Mouse (Mus musculus) liver, embryonic 15.5 days (tissue): ENCODE results near the gene Klhl26. TPM values are rescaled to one million over a fixed set of nuclear protein-coding genes. Genes with fewer than 3 reads are reported as not detected.
A peak's percentile ranks its signal among the peaks of the same experiment; 100 is the strongest.

ENCODE experiments used
- ATAC-seq: fragments of 200-750 bp; cut with Nextera tagmentation; 2 replicates; pipeline ENCODE4 v1.8.0; 2017; ENCODE audit warnings: moderate number of reproducible peaks, mild to moderate bottlenecking, moderate library complexity; ENCODE audit not compliant: insufficient read depth
- H3K27ac ChIP-seq: fragments of 300-500 bp; sonication (generic); replicated peaks from 2 replicates; pipeline ENCODE4 v1.5.1; 2015; ENCODE audit warnings: mild to moderate bottlenecking, inconsistent platforms
- H3K27me3 ChIP-seq: fragments of 300-500 bp; sonication (generic); 2 replicates; pipeline ENCODE4 v1.6.1; 2015; ENCODE audit warnings: mild to moderate bottlenecking, inconsistent platforms
- H3K36me3 ChIP-seq: fragments of 300-500 bp; sonication (generic); replicated peaks from 2 replicates; pipeline ENCODE4 v1.6.1; 2015; ENCODE audit warnings: moderate library complexity, mild to moderate bottlenecking, inconsistent platforms
- H3K4me1 ChIP-seq: fragments of 300-500 bp; sonication (generic); replicated peaks from 2 replicates; pipeline ENCODE4 v1.6.1; 2015; ENCODE audit warnings: inconsistent platforms
- H3K4me2 ChIP-seq: fragments of 300-500 bp; sonication (generic); 2 replicates; pipeline ENCODE4 v1.6.1; 2015; ENCODE audit warnings: moderate library complexity, mild to moderate bottlenecking, inconsistent platforms
- H3K4me3 ChIP-seq: fragments of 300-500 bp; sonication (generic); replicated peaks from 2 replicates; pipeline ENCODE4 v1.5.1; 2015; ENCODE audit warnings: mild to moderate bottlenecking, inconsistent platforms
- H3K9ac ChIP-seq: fragments of 300-500 bp; sonication (generic); 2 replicates; pipeline ENCODE4 v1.6.1; 2015; ENCODE audit warnings: moderate library complexity, mild to moderate bottlenecking, inconsistent platforms
- H3K9me3 ChIP-seq: fragments of 300-500 bp; sonication (generic); replicated peaks from 2 replicates; pipeline ENCODE4 v1.6.1; 2016; ENCODE audit warnings: inconsistent platforms
- WGBS: fragments of 180-500 bp; shearing (Covaris S2); methylation state at CpG from one replicate; pipeline ENCODE4 v1.1.7; 2015; ENCODE audit warnings: mixed read lengths; ENCODE audit not compliant: insufficient replicate concordance; 5-methylcytosine and 5-hydroxymethylcytosine counted together
- polyA plus RNA-seq: library from polyadenylated mRNA; unstranded; fragments of >200 nt; fragmentation: Nextera tagmentation; extraction: Ambion mirVana; gene quantifications from 2 replicates; pipeline ENCODE4 v1.2.1, GENCODE M21; 2015

Klhl26 gene
- polyA plus RNA-seq, 1 experiment from 2014 or later, result 6.4 TPM

DNA sequence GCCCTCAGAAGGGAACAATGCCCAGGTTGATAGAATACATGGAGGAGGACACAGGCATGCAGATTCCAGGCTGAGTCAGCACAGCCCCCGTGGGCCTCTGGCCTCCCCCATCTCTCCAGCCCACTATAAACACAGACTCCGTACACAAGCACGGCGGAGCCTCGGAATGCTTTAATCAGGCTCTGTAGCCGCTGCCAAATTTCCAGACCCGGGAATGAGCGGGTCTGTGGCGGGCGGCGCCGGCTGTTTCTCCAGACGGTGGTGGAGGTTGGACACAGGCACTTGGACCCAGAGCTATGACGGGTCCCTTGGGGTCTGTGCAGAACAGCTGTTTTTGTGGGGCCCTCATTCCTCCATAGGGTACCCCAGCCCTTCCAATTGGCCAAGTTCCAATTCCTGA is 57.8 kb downstream of the Klhl26 start:
- Histone ChIP-seq H3K4me1 (peaks cover 90% of the 10 kb centered on the region), H3K4me2 (no peak overlapping the region), H3K9ac (no peak overlapping the region), H3K36me3 (no peaks in the 10 kb centered on the region), H3K27me3 (no peaks in the 10 kb centered on the region), H3K9me3 (no peaks in the 10 kb centered on the region), H3K27ac (no peak overlapping the region), H3K4me3 (no peak overlapping the region)
- WGBS, result 77% methylated on average over 14 of the region's 14 CpGs
- no peak for ATAC-seq

DNA sequence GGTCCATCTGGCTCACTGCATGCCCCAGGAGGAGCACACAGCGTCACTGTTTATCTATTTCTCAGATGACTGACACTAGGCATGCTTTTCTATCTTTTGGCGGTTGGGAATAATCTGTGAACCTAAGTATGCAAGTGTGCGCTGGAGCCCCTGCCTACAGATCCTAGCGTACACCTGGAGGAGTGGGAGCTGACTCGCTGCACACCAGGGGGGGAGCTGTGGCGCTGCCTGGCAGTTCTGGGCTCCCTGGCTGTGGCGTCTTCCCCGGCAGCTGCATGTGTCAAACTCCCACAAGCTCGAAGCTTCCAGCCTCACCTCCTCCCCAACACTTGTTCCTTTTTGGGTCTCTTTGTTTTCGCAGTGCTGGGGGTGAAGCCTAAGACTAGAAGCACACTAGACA is 58.9 kb downstream of the Klhl26 start:
- H3K27ac ChIP-seq, result 0 out of 2 replicates have a peak overlapping the region, but pooled peaks have one; percentile 9
- H3K4me1 ChIP-seq, result peaks cover 91% of the 10 kb centered on the region
- no peak overlapping the region for H3K9ac ChIP-seq

DNA sequence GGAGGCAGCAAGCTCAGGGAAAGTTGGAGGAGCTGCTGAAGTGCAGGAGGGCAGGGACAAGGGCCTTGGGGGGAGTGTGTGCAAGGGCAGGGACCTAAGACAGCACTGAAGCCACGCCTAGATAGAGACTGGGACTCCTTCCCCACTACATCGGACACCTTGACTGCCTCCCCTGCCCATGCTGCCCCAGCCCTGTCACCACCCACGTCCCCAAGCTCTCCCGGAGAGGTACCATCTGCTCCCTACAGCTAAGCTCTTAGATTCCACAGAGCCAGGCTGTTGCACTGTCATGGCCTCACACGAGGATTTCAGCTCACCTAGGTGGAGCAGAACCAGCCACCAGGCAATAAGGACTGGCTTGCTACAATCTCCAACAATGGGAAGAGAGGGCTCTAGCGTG is 59.8 kb downstream of the Klhl26 start:
- Histone ChIP-seq H3K27me3 (no peaks in the 10 kb centered on the region), H3K9me3 (no peaks in the 10 kb centered on the region), H3K4me1 (peaks cover 91% of the 10 kb centered on the region), H3K4me3 (no peak overlapping the region), H3K4me2 (no peak overlapping the region), H3K36me3 (no peaks in the 10 kb centered on the region), H3K9ac (no peak overlapping the region), H3K27ac (peak overlapping the region; percentile 55; the same call in 1 of the 2 replicates)
- no peak for ATAC-seq
- WGBS, result 48% methylated on average over 6 of the region's 6 CpGs

More for the DNA sequence above, 58.9 kb downstream of the Klhl26 start:
- ATAC-seq, result no peak
- Histone ChIP-seq H3K27me3 (no peaks in the 10 kb centered on the region), H3K9me3 (no peaks in the 10 kb centered on the region), H3K4me3 (no peak overlapping the region), H3K4me2 (no peak overlapping the region), H3K36me3 (no peaks in the 10 kb centered on the region)
- 61% methylated on average over 10 of the region's 10 CpGs for WGBS

DNA sequence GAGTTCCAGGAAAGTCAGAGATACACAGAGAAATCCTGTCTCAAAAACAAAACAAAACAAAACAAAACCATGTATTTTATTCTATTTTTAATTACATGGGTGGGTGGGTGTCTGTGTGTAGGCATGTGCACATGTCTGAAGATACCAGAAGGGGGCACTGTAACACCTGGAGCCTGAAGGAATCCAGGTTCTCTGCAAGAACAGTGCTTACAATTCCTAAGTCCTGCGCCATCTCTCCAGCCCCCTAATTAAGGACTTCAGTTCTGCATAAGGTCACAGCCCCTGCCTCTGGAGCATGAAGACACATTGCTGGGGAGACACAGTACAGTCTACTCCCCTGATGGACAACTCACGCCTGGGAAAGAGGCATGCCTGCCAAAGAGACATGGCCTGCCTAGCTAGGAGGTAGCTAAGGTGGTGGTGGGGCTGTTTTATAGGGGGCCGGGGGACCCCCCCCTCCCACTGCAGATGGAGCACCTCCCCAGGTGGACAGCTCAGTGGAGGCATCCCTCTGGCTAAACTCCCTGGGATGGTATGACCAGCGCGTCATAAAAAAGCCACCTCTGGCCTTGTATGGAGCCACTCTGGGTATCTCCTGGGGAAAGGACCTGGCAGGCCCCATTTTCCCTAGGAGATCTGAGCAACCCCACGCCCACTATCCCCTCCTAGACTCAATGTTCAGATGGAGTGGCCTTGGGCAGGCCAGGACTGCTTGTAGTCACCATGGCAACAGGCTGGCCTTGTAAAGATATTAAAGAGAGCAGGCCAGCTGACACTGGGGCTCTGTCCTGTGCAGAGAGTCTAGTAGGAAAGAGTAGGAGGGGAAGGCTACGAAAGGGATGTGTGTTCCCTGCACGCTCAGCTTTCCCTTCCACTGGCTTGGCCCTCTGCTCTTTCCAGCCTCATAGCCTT is 61.0 kb downstream of the Klhl26 start:
- no peak overlapping the region for H3K4me3 ChIP-seq
- H3K9ac ChIP-seq, result no peak overlapping the region
- 71% methylated on average over 8 of the region's 8 CpGs for WGBS
- H3K4me1 ChIP-seq, result peaks cover 89% of the 10 kb centered on the region
- peak overlapping the region; percentile 90 for H3K27ac ChIP-seq
- H3K9me3 ChIP-seq, result no peaks in the 10 kb centered on the region
- H3K4me2 ChIP-seq, result no peak overlapping the region
- H3K27me3 ChIP-seq, result no peaks in the 10 kb centered on the region
- no peak for ATAC-seq
- H3K36me3 ChIP-seq, result no peaks in the 10 kb centered on the region

DNA sequence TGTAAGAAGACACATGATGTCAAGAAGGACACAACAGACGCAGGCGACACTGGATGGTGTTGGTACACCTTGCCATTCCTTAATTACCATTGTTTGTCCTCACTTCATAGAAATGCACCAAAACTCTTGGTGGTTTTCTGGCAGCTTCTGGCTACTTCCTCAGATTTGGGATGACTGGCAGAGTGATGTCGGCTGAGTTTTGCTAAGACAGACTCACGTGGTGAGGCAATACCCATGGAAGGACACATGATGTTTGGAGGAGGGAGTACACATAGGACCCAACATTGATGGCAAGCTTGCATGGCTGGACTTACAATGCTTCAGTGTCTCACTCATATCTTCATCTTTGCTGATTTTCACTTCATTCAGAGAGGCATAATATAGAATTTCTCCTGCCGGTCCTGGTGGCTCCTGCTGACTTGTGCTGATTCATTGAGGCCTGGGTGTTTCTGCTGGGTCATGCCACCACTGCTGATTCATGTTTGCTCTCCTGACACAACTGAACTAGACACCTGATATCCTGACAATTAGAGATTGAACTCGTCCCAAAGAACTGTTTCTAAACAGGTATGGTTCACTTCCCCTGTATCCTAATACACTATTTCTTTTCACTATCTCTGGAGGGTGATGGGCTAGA is 62.3 kb downstream of the Klhl26 start:
- Histone ChIP-seq H3K4me3 (peak overlapping the region; percentile 32), H3K9ac (peak overlapping the region; percentile 33; the same call in 1 of the 2 replicates), H3K27me3 (no peaks in the 10 kb centered on the region), H3K36me3 (no peaks in the 10 kb centered on the region), H3K4me1 (peaks cover 75% of the 10 kb centered on the region), H3K27ac (peak overlapping the region; percentile 90), H3K4me2 (peak overlapping the region; percentile 54), H3K9me3 (no peaks in the 10 kb centered on the region)
- 64% methylated on average over 6 of the region's 6 CpGs for WGBS
- ATAC-seq, result peak; percentile 70

DNA sequence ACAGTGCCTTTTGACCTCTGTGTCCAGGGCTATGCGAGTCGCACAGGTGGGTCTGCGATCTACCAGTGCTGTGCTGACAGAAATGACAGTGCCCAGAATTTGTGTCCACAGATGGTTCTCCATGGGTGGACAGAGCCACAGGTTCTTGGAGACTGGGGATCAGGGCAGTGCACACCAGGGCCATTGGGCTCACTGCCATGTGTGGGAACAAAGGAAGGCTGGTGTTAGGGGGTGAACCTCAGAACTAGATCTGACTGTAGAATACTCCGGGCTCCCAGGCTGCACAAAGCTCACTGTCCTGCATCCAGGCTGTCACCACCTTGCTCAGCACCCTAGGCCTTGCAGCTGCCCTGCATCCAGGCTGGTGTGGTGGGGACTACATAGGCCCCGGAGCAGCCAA is 66.5 kb downstream of the Klhl26 start:
- no peak overlapping the region for H3K9ac ChIP-seq
- 83% methylated on average over 5 of the region's 5 CpGs for WGBS
- no peak for ATAC-seq
- H3K27ac ChIP-seq, result no peak overlapping the region
- H3K4me1 ChIP-seq, result peaks cover 58% of the 10 kb centered on the region
- no peaks in the 10 kb centered on the region for H3K9me3 ChIP-seq
- H3K36me3 ChIP-seq, result no peaks in the 10 kb centered on the region
- no peaks in the 10 kb centered on the region for H3K27me3 ChIP-seq
- no peak overlapping the region for H3K4me3 ChIP-seq
- no peak overlapping the region for H3K4me2 ChIP-seq

DNA sequence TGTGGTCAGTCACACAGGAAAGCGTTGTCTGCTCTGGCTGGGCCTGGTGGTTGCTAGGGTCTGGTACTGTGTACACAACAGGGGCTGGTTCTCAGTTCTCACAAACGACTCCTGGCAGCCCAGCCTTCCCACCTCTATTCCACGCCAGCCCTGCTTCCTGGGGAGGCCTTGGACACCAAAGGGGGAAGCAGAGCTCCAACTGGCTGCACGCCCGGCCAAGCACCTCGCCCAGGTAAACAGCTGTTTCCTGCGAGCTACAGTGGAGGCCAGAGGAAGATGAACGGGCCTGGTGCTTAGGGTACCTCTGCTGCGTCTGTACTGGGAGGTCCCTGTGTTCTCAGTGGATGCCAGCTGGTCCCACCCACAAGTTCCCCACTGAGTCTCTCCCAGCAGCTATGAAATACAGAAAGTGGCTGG is 67.3 kb downstream of the Klhl26 start:
- Histone ChIP-seq H3K36me3 (no peaks in the 10 kb centered on the region), H3K4me2 (no peak overlapping the region), H3K9me3 (no peaks in the 10 kb centered on the region), H3K4me1 (peaks cover 53% of the 10 kb centered on the region), H3K27me3 (no peaks in the 10 kb centered on the region), H3K4me3 (no peak overlapping the region), H3K27ac (no peak overlapping the region), H3K9ac (no peak overlapping the region)
- 63% methylated on average over 9 of the region's 9 CpGs for WGBS
- ATAC-seq, result no peak

DNA sequence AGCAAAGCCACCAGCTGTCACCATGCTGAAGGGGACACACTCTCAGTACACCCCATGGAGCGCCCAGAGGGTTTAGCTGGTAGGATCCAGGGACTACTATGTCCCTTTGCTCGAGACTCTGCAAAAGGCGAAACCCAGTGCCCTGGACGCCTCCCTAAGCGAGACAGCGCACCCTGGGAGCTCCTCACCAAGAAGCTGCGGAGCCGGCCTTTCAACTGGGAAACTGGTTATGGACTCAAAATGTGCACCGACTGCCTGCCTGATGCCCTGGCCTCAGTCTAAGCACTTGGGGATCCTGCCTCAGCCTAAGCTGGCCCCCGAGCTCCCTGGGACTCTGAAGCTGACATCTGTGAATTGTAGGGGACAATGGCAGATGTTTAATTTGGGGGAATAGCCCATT is 67.7 kb downstream of the Klhl26 start:
- H3K4me2 ChIP-seq, result no peak overlapping the region
- ATAC-seq, result no peak
- peaks cover 48% of the 10 kb centered on the region for H3K4me1 ChIP-seq

DNA sequence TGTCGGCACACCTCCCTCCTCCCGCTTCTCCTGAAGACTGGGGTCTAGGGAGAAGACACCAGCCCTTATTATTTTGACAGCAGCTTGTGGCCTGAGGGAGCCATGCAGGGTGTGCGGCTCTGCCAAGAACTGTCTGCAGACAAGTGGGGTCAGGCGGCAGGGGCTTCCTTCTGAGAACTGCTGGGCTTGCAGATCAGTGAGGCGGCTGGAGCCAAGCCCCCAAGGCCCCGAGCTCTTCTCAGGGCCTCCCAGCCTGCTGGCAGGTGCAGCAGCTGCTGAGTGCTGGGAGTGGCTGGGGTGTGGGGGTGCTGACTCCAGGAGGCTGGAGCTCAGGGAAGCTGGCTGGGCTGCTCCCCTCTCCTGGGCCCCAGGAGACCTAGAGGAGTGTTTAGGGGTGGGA is 68.5 kb downstream of the Klhl26 start:
- Histone ChIP-seq H3K27ac (no peak overlapping the region), H3K27me3 (no peaks in the 10 kb centered on the region), H3K9me3 (no peaks in the 10 kb centered on the region), H3K4me3 (no peak overlapping the region), H3K4me2 (no peak overlapping the region), H3K4me1 (peaks cover 41% of the 10 kb centered on the region), H3K9ac (no peak overlapping the region), H3K36me3 (0 out of 2 replicates have a peak, but pooled peaks cover 5% of the 10 kb centered on the region)
- WGBS, result 72% methylated on average over 6 of the region's 6 CpGs
- ATAC-seq, result no peak

More for the DNA sequence above, 67.7 kb downstream of the Klhl26 start:
- Histone ChIP-seq H3K9ac (no peak overlapping the region), H3K36me3 (0 out of 2 replicates have a peak, but pooled peaks cover 4% of the 10 kb centered on the region), H3K27ac (no peak overlapping the region), H3K27me3 (no peaks in the 10 kb centered on the region), H3K9me3 (no peaks in the 10 kb centered on the region), H3K4me3 (no peak overlapping the region)
- 86% methylated on average over 10 of the region's 10 CpGs for WGBS

DNA sequence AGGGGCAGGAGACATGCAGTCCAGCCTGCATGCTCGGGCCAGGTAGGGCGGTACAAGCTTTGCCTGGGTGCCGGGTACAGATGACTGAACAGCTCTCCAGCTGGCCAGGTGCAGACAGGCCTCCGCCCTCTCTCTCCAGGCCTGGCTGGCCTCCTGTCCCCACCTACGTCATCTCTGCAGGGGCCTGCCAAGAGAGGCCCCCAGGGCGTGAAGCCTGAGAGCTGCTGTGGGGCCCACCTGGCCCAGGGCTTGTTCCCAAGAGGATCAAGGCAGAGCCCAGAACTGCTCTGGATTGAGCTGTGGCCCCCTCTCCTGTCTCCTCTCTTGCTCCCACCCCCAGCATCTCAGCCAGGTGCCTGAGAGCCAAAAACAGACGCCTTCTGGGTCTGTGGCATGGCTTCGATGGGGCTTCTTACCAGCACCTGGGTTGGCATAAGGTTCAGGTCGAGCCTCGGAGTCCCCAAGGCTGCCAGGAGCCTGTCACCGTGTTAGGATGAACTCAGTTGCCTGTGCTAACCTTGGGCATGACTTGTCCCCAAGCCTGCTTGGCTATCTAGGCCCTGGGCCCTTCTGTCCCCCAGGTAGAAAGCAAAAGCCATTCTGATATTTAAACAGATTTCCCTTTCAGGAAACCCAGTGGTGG is 70.2 kb downstream of the Klhl26 start:
- no peak overlapping the region for H3K4me3 ChIP-seq
- WGBS, result 77% methylated on average over 11 of the region's 11 CpGs
- H3K27me3 ChIP-seq, result no peaks in the 10 kb centered on the region
- H3K4me2 ChIP-seq, result no peak overlapping the region
- H3K9ac ChIP-seq, result no peak overlapping the region
- peaks cover 23% of the 10 kb centered on the region for H3K4me1 ChIP-seq
- H3K36me3 ChIP-seq, result 0 out of 2 replicates have a peak, but pooled peaks cover 5% of the 10 kb centered on the region
- H3K9me3 ChIP-seq, result no peaks in the 10 kb centered on the region
- no peak overlapping the region for H3K27ac ChIP-seq
- ATAC-seq, result no peak

DNA sequence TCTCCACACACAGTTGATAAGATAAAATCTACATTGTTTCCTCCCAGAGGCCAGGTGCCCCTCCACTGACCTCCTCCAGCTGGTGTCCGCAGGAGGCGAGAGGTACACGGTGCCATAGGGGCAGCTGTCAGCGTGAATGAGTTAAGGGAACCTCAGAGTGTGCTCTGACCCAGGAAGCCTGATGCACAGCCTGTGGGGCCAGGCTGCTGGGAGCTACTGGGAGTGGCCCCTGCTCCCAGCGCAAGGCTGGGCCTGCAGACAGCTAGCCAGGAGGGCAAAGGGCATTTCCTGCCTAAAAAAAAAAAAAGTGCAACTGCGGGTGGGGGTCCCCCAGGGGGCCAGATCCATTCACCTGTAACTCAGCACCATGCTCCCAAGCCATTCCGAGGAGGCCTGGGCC is 71.6 kb downstream of the Klhl26 start:
- H3K9ac ChIP-seq, result no peak overlapping the region
- no peak for ATAC-seq
- 0 out of 2 replicates have a peak, but pooled peaks cover 5% of the 10 kb centered on the region for H3K36me3 ChIP-seq
- H3K27ac ChIP-seq, result no peak overlapping the region
- no peaks in the 10 kb centered on the region for H3K9me3 ChIP-seq
- H3K4me2 ChIP-seq, result no peak overlapping the region
- H3K4me1 ChIP-seq, result peaks cover 19% of the 10 kb centered on the region
- H3K4me3 ChIP-seq, result no peak overlapping the region
- 50% methylated on average over 7 of the region's 7 CpGs for WGBS
- H3K27me3 ChIP-seq, result no peaks in the 10 kb centered on the region
